Mouse (Mus musculus) kidney, embryonic 14.5 days (tissue): Measurements from ENCODE around the gene Nrxn2. TPM values are rescaled to one million over a fixed set of nuclear protein-coding genes. Genes with fewer than 3 reads are reported as not detected.

ENCODE experiments used
- ATAC-seq: fragments of 200-750 bp; cut with Nextera tagmentation; 2 replicates; pipeline ENCODE4 v1.8.0; 2017; ENCODE audit warnings: moderate number of reproducible peaks, mild to moderate bottlenecking, moderate TSS enrichment, moderate library complexity; ENCODE audit not compliant: low FRiP score, low TSS enrichment
- H3K27ac ChIP-seq: fragments of 300-500 bp; sonication (generic); 2 replicates; pipeline ENCODE4 v1.5.1; 2014; ENCODE audit warnings: low read depth, mild to moderate bottlenecking, low read length, moderate library complexity, mixed read lengths
- H3K27me3 ChIP-seq: fragments of 300-500 bp; sonication (generic); 2 replicates; pipeline ENCODE4 v1.6.1; 2014; ENCODE audit warnings: mild to moderate bottlenecking, low read length; ENCODE audit not compliant: control insufficient read depth, insufficient read depth
- H3K36me3 ChIP-seq: fragments of 300-500 bp; sonication (generic); 2 replicates; pipeline ENCODE4 v1.6.1; 2014; ENCODE audit warnings: low read length, mixed read lengths; ENCODE audit not compliant: control insufficient read depth, insufficient read depth
- H3K4me1 ChIP-seq: fragments of 300-500 bp; sonication (generic); 2 replicates; pipeline ENCODE4 v1.6.1; 2014; ENCODE audit warnings: low read length, mixed read lengths; ENCODE audit not compliant: control insufficient read depth, insufficient read depth
- H3K4me2 ChIP-seq: fragments of 300-500 bp; sonication (generic); replicated peaks from 2 replicates; pipeline ENCODE4 v1.6.1; 2014; ENCODE audit warnings: low read depth, mild to moderate bottlenecking, low read length
- H3K4me3 ChIP-seq: fragments of 300-500 bp; sonication (generic); 2 replicates; pipeline ENCODE4 v1.5.1; 2014; ENCODE audit warnings: mild to moderate bottlenecking, low read length
- H3K9ac ChIP-seq: fragments of 300-500 bp; sonication (generic); 2 replicates; pipeline ENCODE4 v1.6.1; 2014; ENCODE audit warnings: low read depth, mild to moderate bottlenecking, low read length, moderate library complexity
- H3K9me3 ChIP-seq: fragments of 300-500 bp; sonication (generic); 2 replicates; pipeline ENCODE4 v1.6.1; 2016; ENCODE audit warnings: low read length; ENCODE audit not compliant: control insufficient read depth
- WGBS: fragments of 180-500 bp; shearing (Covaris S2); extraction: QIAGEN DNeasy Blood & Tissue Kit; methylation state at CpG from one replicate; pipeline ENCODE4 v1.1.7; 2014; 5-methylcytosine and 5-hydroxymethylcytosine counted together
- polyA plus RNA-seq: library from polyadenylated mRNA; unstranded; fragments of >200 nt; fragmentation: Nextera tagmentation; extraction: Ambion mirVana; gene quantifications from 2 replicates; pipeline ENCODE4 v1.2.1, GENCODE M21; 2014

Nrxn2 gene
- polyA plus RNA-seq, 1 experiment from 2014 or later: 5.4 TPM

GRCm38 (mm10) chr19:6385821-6386220 is 32.7 kb upstream of the Nrxn2 start:
- Histone ChIP-seq H3K4me3 (no peak overlapping the region), H3K9me3 (no peaks in the 10 kb centered on the region), H3K4me2 (no peak overlapping the region), H3K36me3 (peaks cover 2% of the 10 kb centered on the region; the same call in 1 of the 2 replicates), H3K27me3 (no peaks in the 10 kb centered on the region), H3K27ac (no peak overlapping the region), H3K9ac (no peak overlapping the region), H3K4me1 (peaks cover 48% of the 10 kb centered on the region)
- 73% methylated on average over 7 of the region's 7 CpGs for WGBS
- no peak for ATAC-seq

- Histone ChIP-seq H3K4me1 (peaks cover 48% of the 10 kb centered on the region), H3K36me3 (no peaks in the 10 kb centered on the region; the same call in 1 of the 2 replicates), H3K9ac (no peak overlapping the region), H3K4me2 (no peak overlapping the region), H3K9me3 (no peaks in the 10 kb centered on the region), H3K27ac (no peak overlapping the region), H3K4me3 (no peak overlapping the region), H3K27me3 (no peaks in the 10 kb centered on the region)
- ATAC-seq: no peak
- 45% methylated on average over 9 of the region's 9 CpGs for WGBS
These were observed 32.3 kb upstream of the Nrxn2 start for GRCm38 (mm10) chr19:6386234-6386633.

- WGBS: 85% methylated on average over 13 of the region's 13 CpGs
- Histone ChIP-seq H3K4me3 (no peak overlapping the region), H3K9ac (no peak overlapping the region), H3K9me3 (no peaks in the 10 kb centered on the region), H3K4me2 (no peak overlapping the region), H3K27me3 (no peaks in the 10 kb centered on the region), H3K36me3 (no peaks in the 10 kb centered on the region; the same call in 1 of the 2 replicates), H3K27ac (no peak overlapping the region), H3K4me1 (peaks cover 43% of the 10 kb centered on the region)
- ATAC-seq: no peak
These were observed 30.5 kb upstream of the Nrxn2 start for GRCm38 (mm10) chr19:6388006-6388405.

- H3K27ac ChIP-seq: no peak overlapping the region
- 3% methylated on average over 16 of the region's 16 CpGs for WGBS
- ATAC-seq: peak; percentile 36
- H3K4me2 ChIP-seq: peak overlapping the region; percentile 53
- H3K9me3 ChIP-seq: no peaks in the 10 kb centered on the region
- H3K36me3 ChIP-seq: no peaks in the 10 kb centered on the region; the same call in 1 of the 2 replicates
- no peaks in the 10 kb centered on the region for H3K27me3 ChIP-seq
- H3K4me1 ChIP-seq: peaks cover 27% of the 10 kb centered on the region
- peak overlapping the region; percentile 40; the same call in 1 of the 2 replicates for H3K9ac ChIP-seq
- peak overlapping the region; percentile 34 for H3K4me3 ChIP-seq
These were observed 28.7 kb upstream of the Nrxn2 start for GRCm38 (mm10) chr19:6389803-6390202.

GRCm38 (mm10) chr19:6390251-6390650 is 28.3 kb upstream of the Nrxn2 start:
- H3K4me3 ChIP-seq: no peak overlapping the region
- no peaks in the 10 kb centered on the region; the same call in 1 of the 2 replicates for H3K36me3 ChIP-seq
- 44% methylated on average over 6 of the region's 6 CpGs for WGBS
- H3K27ac ChIP-seq: no peak overlapping the region
- no peaks in the 10 kb centered on the region for H3K27me3 ChIP-seq
- H3K9ac ChIP-seq: no peak overlapping the region
- H3K9me3 ChIP-seq: no peaks in the 10 kb centered on the region
- no peak for ATAC-seq
- peaks cover 27% of the 10 kb centered on the region for H3K4me1 ChIP-seq
- peak overlapping the region; percentile 53; the same call in 1 of the 2 replicates for H3K4me2 ChIP-seq

GRCm38 (mm10) chr19:6392743-6393393 is 25.7 kb upstream of the Nrxn2 start:
- Histone ChIP-seq H3K27me3 (no peaks in the 10 kb centered on the region), H3K4me1 (peaks cover 17% of the 10 kb centered on the region), H3K36me3 (no peaks in the 10 kb centered on the region; the same call in 1 of the 2 replicates), H3K9me3 (no peaks in the 10 kb centered on the region), H3K4me2 (no peak overlapping the region), H3K27ac (no peak overlapping the region), H3K4me3 (no peak overlapping the region), H3K9ac (no peak overlapping the region)
- no peak for ATAC-seq
- WGBS: 95% methylated on average over 14 of the region's 14 CpGs

- H3K27ac ChIP-seq: no peak overlapping the region
- peaks cover 14% of the 10 kb centered on the region for H3K4me1 ChIP-seq
- no peaks in the 10 kb centered on the region for H3K27me3 ChIP-seq
- no peak overlapping the region for H3K4me2 ChIP-seq
- H3K36me3 ChIP-seq: no peaks in the 10 kb centered on the region; the same call in 1 of the 2 replicates
- no peaks in the 10 kb centered on the region for H3K9me3 ChIP-seq
- no peak for ATAC-seq
- H3K4me3 ChIP-seq: no peak overlapping the region
- WGBS: 90% methylated on average over 16 of the region's 16 CpGs
- H3K9ac ChIP-seq: no peak overlapping the region
These were observed 24.9 kb upstream of the Nrxn2 start for GRCm38 (mm10) chr19:6393637-6394036.

GRCm38 (mm10) chr19:6396237-6396636 is 22.3 kb upstream of the Nrxn2 start:
- Histone ChIP-seq H3K9me3 (no peaks in the 10 kb centered on the region), H3K4me1 (peaks cover 17% of the 10 kb centered on the region; the same call in 1 of the 2 replicates), H3K4me3 (no peak overlapping the region), H3K9ac (no peak overlapping the region), H3K27ac (no peak overlapping the region), H3K36me3 (no peaks in the 10 kb centered on the region), H3K27me3 (0 out of 2 replicates have a peak, but pooled peaks cover 2% of the 10 kb centered on the region), H3K4me2 (no peak overlapping the region)
- ATAC-seq: no peak
- WGBS: 70% methylated on average over 5 of the region's 5 CpGs

- Histone ChIP-seq H3K4me3 (no peak overlapping the region), H3K4me2 (no peak overlapping the region; the same call in 1 of the 2 replicates), H3K9ac (no peak overlapping the region), H3K9me3 (no peaks in the 10 kb centered on the region), H3K27ac (no peak overlapping the region), H3K36me3 (no peaks in the 10 kb centered on the region), H3K4me1 (peaks cover 30% of the 10 kb centered on the region; the same call in 1 of the 2 replicates), H3K27me3 (0 out of 2 replicates have a peak, but pooled peaks cover 2% of the 10 kb centered on the region)
- no peak for ATAC-seq
- 76% methylated on average over 22 of the region's 22 CpGs for WGBS
These were observed 20.8 kb upstream of the Nrxn2 start for GRCm38 (mm10) chr19:6397582-6398249.
